Mouse (Mus musculus) adrenal gland, postnatal 4 days (tissue): Measurements from ENCODE around the gene Gm9513. TPM values are rescaled to one million over a fixed set of nuclear protein-coding genes. Genes with fewer than 3 reads are reported as not detected.

Source experiments
- DNase-seq, 2 experiments: peaks; one replicate each; pipeline ENCODE4 v3.0.0; 2021 to 2022; ENCODE audit warnings: low spot score in 2 of 2, mixed read lengths in 2 of 2
- long read RNA-seq, 2 experiments: library from polyadenylated mRNA; stranded (forward); transcript quantifications; one replicate each; pipeline ENCODE4 v2.0.0; 2021
- total RNA-seq, 2 experiments: library from RNA; stranded (reverse); gene quantifications; 2 replicates each; pipeline ENCODE4 v1.2.3; 2021

Gene Gm9513
- total RNA-seq: not detected
- long read RNA-seq, experiment 1: 0 reads
- long read RNA-seq, experiment 2: 0 reads

- no peak for DNase-seq
Observed at GRCm38 (mm10) chr9:36475338-36475737, at the start of gene Gm9513. TSS of gene Gm9513 (plus strand) at chr9:36475638.

- DNase-seq: no peak
Observed at GRCm38 (mm10) chr9:36431584-36431983, 43.9 kb upstream of the Gm9513 start, which contains the start of gene Gm7257. TSS of gene Gm7257 (plus strand) at chr9:36431884.

GRCm38 (mm10) chr9:36435051-36435764 lies 40.2 kb upstream of the Gm9513 start:
- no peak for DNase-seq

- DNase-seq: no peak
Observed at GRCm38 (mm10) chr9:36494501-36495220, 19.2 kb downstream of the Gm9513 start.

GRCm38 (mm10) chr9:36495824-36496223 lies 20.4 kb downstream of the Gm9513 start:
- no peak for DNase-seq

- DNase-seq: no peak
Observed at GRCm38 (mm10) chr9:36504211-36504610, 28.8 kb downstream of the Gm9513 start.

Other genes starting within 250 kb of the Gm9513 start
- gene Gm7257, start 43.8 kb upstream of the Gm9513 start, total RNA-seq: not detected
- gene Gm5615, start 66.3 kb downstream of the Gm9513 start, total RNA-seq: not detected
- gene Gm17689, start 107.0 kb downstream of the Gm9513 start, total RNA-seq: not detected
- gene A630095E13Rik, start 167.7 kb downstream of the Gm9513 start, total RNA-seq: not detected
- not detected for gene Acrv1, start 217.6 kb downstream of the Gm9513 start, total RNA-seq